13 mouse cellular contexts compared by ENCODE assay signal in the genomic region with DNA sequence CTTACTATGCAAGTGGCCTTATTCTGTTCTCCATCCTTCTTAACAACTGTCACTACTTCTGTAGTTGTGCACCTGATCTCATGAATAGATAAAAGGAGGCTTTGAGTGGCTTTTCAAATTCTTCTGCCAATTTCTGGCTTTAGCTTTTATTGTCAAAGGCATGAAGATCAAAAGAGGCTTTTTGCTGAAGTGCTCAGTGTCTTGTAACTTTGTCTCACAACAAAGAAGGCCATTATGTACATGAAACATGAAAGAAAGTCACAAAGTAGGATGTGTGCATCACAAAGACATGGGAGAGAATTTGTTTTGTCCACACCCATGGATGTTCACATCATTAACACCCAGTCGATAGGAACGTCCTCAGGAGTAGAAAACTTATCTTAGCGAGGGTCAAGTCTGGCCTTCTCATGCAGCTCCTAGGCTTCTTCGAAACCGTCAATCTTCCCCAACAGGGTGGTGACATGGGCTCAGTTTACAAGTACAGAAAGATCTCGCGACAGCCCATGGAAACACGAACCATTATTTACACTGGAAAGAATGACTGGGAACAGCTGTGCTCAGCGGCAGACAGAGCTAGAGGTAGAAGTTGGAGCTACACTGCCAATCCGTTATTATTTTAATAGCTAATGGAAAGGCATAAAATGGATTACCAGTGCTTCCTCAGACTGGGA.
DNase-seq lines count a peak whose midpoint lies in the region; ATAC-seq and TF ChIP-seq lines count a peak whose summit lies in the region.
"Had no signal": no experiment of that assay in that cellular context is flagged by ENCODE, and none has a peak within 500 bp of the region (broad histone marks: within the 10 kb centered on the region; RNA-seq: fewer than 3 reads in every experiment).

No protein-coding gene starts in this region.

- no peak overlapping the region for H3K4me2 ChIP-seq in kidney, embryonic 15.5 days
- no peak overlapping the region for H3K4me2 ChIP-seq in CH12.LX (ENCODE audit: insufficient read depth, low read depth, poor library complexity, severe bottlenecking)
- H3K4me2 ChIP-seq in stomach, postnatal 0 days (replicated peaks; ENCODE audit: low read depth): no peak overlapping the region
- H3K4me2 ChIP-seq in intestine, embryonic 15.5 days (replicated peaks): no peak overlapping the region
- H3K4me2 ChIP-seq: liver, embryonic 12.5 days had no signal

- 19% methylated on average over 10 of the region's 10 CpGs for WGBS in kidney, embryonic 15.5 days
- WGBS in stomach, postnatal 0 days: 25% methylated on average over 10 of the region's 10 CpGs
- WGBS in intestine, embryonic 15.5 days: 44% methylated on average over 10 of the region's 10 CpGs

- no peak for TF ChIP-seq CTCF in CH12.LX (conservative IDR thresholded peaks at IDR 0.05 in 1 of 2, IDR thresholded peaks at IDR 0.05 in 1 of 2; ENCODE audit: low read depth in 2 of 2, low read length in 2 of 2)
- no peak for TF ChIP-seq CTCF in stomach, postnatal 0 days (IDR thresholded peaks at IDR 0.05; ENCODE audit: low read depth)

- TF ChIP-seq EP300 in CH12.LX (IDR thresholded peaks at IDR 0.05; ENCODE audit: low read length): no peak
- TF ChIP-seq EP300 in stomach, postnatal 0 days (optimal IDR thresholded peaks at IDR 0.05): no peak

- TF ChIP-seq POLR2A in CH12.LX (IDR thresholded peaks at IDR 0.05; ENCODE audit: low read depth, low read length): no peak

- in situ Hi-C loops in CH12.LX (cut with MboI; ENCODE audit: low pct_ligation_motif_present, low pct_unique_long_range_greater_than_20kb, low sequenced_read_pairs): no loop called here

- peaks cover 17% of the 10 kb centered on the region for H3K4me1 ChIP-seq in kidney, embryonic 15.5 days
- H3K4me1 ChIP-seq in CH12.LX (ENCODE audit: control insufficient read depth in 1 of 2, insufficient read depth in 2 of 2): peaks cover 2 to 52% of the 10 kb centered on the region in 2 experiments; a peak in 2 of 4 replicates
- H3K4me1 ChIP-seq in stomach, postnatal 0 days (replicated peaks; ENCODE audit: control insufficient read depth, insufficient read depth): no peaks in the 10 kb centered on the region
- H3K4me1 ChIP-seq in intestine, embryonic 15.5 days (replicated peaks): no peaks in the 10 kb centered on the region

- dilution Hi-C loops in CH12.LX (cut with MboI; ENCODE audit: extremely low pct_ligation_motif_present, extremely low pct_unique_long_range_greater_than_20kb, low sequenced_read_pairs): no loop called here

- H3K36me3 ChIP-seq in kidney, embryonic 15.5 days: no peaks in the 10 kb centered on the region
- peaks cover 0 to 3% of the 10 kb centered on the region in 2 experiments for H3K36me3 ChIP-seq in CH12.LX (replicated peaks in 1 of 2; ENCODE audit: control insufficient read depth in 1 of 2, insufficient read depth in 1 of 2, low read length in 1 of 2)
- no peaks in the 10 kb centered on the region for H3K36me3 ChIP-seq in stomach, postnatal 0 days (ENCODE audit: control insufficient read depth, insufficient read depth, low read length)
- H3K36me3 ChIP-seq in intestine, embryonic 15.5 days: no peaks in the 10 kb centered on the region
- H3K36me3 ChIP-seq: liver, embryonic 12.5 days had no signal

- no peak for DNase-seq in kidney, adult 8-10 months
- DNase-seq in CH12.LX (ENCODE audit: extremely low read depth) (peak; percentile 17), WW6 (ENCODE audit: low read depth, low spot score) (peak; percentile 74)
- DNase-seq in gastrocnemius, postnatal 25 days: peak; percentile 34
- no peak for DNase-seq in cerebellum, adult 18-20 months
- DNase-seq in stomach, postnatal 0 days (ENCODE audit: low spot score): no peak
- DNase-seq: cerebellum, adult 2 months; kidney, postnatal 14 days; layer of hippocampus, postnatal 36 days; right cerebral cortex, postnatal 25 days had no signal

- H3K27ac ChIP-seq in kidney, embryonic 15.5 days: no peak overlapping the region
- no peak overlapping the region for H3K27ac ChIP-seq in CH12.LX (ENCODE audit: insufficient read depth, low read depth)
- no peak overlapping the region for H3K27ac ChIP-seq in stomach, postnatal 0 days (replicated peaks)
- no peak overlapping the region for H3K27ac ChIP-seq in intestine, embryonic 15.5 days
- H3K27ac ChIP-seq: liver, embryonic 12.5 days had no signal

- no peaks in the 10 kb centered on the region for H3K9me3 ChIP-seq in kidney, embryonic 15.5 days (replicated peaks)
- H3K9me3 ChIP-seq in CH12.LX (replicated peaks; ENCODE audit: low read length): peaks cover 11% of the 10 kb centered on the region
- no peaks in the 10 kb centered on the region for H3K9me3 ChIP-seq in stomach, postnatal 0 days (ENCODE audit: control insufficient read depth, low read length)
- H3K9me3 ChIP-seq in intestine, embryonic 15.5 days: no peaks in the 10 kb centered on the region
- H3K9me3 ChIP-seq: liver, embryonic 12.5 days had no signal

- no peak overlapping the region for H3K4me3 ChIP-seq in kidney, embryonic 15.5 days (replicated peaks)
- H3K4me3 ChIP-seq in CH12.LX (replicated peaks in 1 of 3; ENCODE audit: low read depth in 2 of 3, low read length in 2 of 3, poor library complexity in 1 of 3): no peak overlapping the region
- H3K4me3 ChIP-seq in stomach, postnatal 0 days (ENCODE audit: low read depth, low read length): no peak overlapping the region
- no peak overlapping the region for H3K4me3 ChIP-seq in intestine, embryonic 15.5 days (replicated peaks)
- H3K4me3 ChIP-seq: liver, embryonic 12.5 days had no signal

- H3K79me2 ChIP-seq in CH12.LX (replicated peaks; ENCODE audit: control insufficient read depth, extremely low read depth, insufficient read depth, poor library complexity, severe bottlenecking): no peaks in the 10 kb centered on the region

- H3K27me3 ChIP-seq in kidney, embryonic 15.5 days: no peaks in the 10 kb centered on the region
- no peaks in the 10 kb centered on the region for H3K27me3 ChIP-seq in CH12.LX (replicated peaks)
- no peaks in the 10 kb centered on the region for H3K27me3 ChIP-seq in stomach, postnatal 0 days (ENCODE audit: control insufficient read depth, insufficient read depth, low read length)
- H3K27me3 ChIP-seq in intestine, embryonic 15.5 days (replicated peaks): no peaks in the 10 kb centered on the region
- H3K27me3 ChIP-seq: liver, embryonic 12.5 days had no signal

- peak; percentile 81 for ATAC-seq in kidney, embryonic 15.5 days (replicated peaks; ENCODE audit: low FRiP score)
- ATAC-seq in stomach, postnatal 0 days (ENCODE audit: low FRiP score, low TSS enrichment): no peak
- ATAC-seq in intestine, embryonic 15.5 days: no peak
- ATAC-seq: liver, embryonic 12.5 days had no signal

- H3K9ac ChIP-seq in kidney, embryonic 15.5 days: no peak overlapping the region
- H3K9ac ChIP-seq in CH12.LX (ENCODE audit: insufficient read depth, low read depth): no peak overlapping the region
- H3K9ac ChIP-seq in stomach, postnatal 0 days (ENCODE audit: low read length): no peak overlapping the region
- no peak overlapping the region for H3K9ac ChIP-seq in intestine, embryonic 15.5 days
- H3K9ac ChIP-seq: liver, embryonic 12.5 days had no signal

- TF ChIP-seq RAD21 in CH12.LX (IDR thresholded peaks at IDR 0.05; ENCODE audit: low read depth, low read length): no peak

TF ChIP-seq in CH12.LX, 34 proteins besides CTCF, POLR2A, EP300 and RAD21:
- TF ChIP-seq NELFE (IDR thresholded peaks at IDR 0.05; ENCODE audit: low read depth, low read length) (no peak), PAX5 (IDR thresholded peaks at IDR 0.05; ENCODE audit: low read length) (no peak), POLR2AphosphoS2 (IDR thresholded peaks at IDR 0.05; ENCODE audit: low read depth, low read length) (no peak), ZNF384 (IDR thresholded peaks at IDR 0.05; ENCODE audit: low read depth, low read length) (no peak), MAZ (IDR thresholded peaks at IDR 0.05; ENCODE audit: low read depth, low read length) (no peak), JUND (conservative IDR thresholded peaks at IDR 0.05; ENCODE audit: low read depth, low read length) (0 out of 2 replicates have a peak, but pooled peaks have one; percentile 11), ETS1 (conservative IDR thresholded peaks at IDR 0.05; ENCODE audit: low read depth, low read length) (peak; percentile 17; the same call in 1 of the 2 replicates), NRF1 (IDR thresholded peaks at IDR 0.05; ENCODE audit: low read depth, low read length) (no peak), MYC (IDR thresholded peaks at IDR 0.05; ENCODE audit: low read depth, low read length) (no peak), IRF4 (IDR thresholded peaks at IDR 0.05; ENCODE audit: low read depth, low read length) (no peak), BHLHE40 (IDR thresholded peaks at IDR 0.05; ENCODE audit: low read depth, low read length) (no peak), ZKSCAN1 (IDR thresholded peaks at IDR 0.05; ENCODE audit: borderline replicate concordance, low read depth, low read length) (no peak), TBP (conservative IDR thresholded peaks at IDR 0.05; ENCODE audit: low read depth, low read length) (no peak), RCOR1 (conservative IDR thresholded peaks at IDR 0.05; ENCODE audit: low read depth, low read length) (no peak), MEF2A (IDR thresholded peaks at IDR 0.05; ENCODE audit: borderline replicate concordance, low read depth, low read length) (no peak)

Comparison
In these comparisons a context has a peak if more than half of its experiments do, and no peak if none do; other contexts are left out.
1. DNase-seq: peak in CH12.LX (single experiment), WW6 (single experiment) and gastrocnemius, postnatal 25 days (single experiment); none in kidney, adult 8-10 months (0 of 2), cerebellum, adult 18-20 months (0 of 2) and stomach, postnatal 0 days (single experiment).